Mouse (Mus musculus): Measurements from ENCODE around the gene Brip1. TPM values are rescaled to one million over a fixed set of nuclear protein-coding genes. Genes with fewer than 3 reads are reported as not detected.

Brip1 gene
- polyA plus RNA-seq, 1 experiment from 2014 or later, result 0.78 TPM

DNA sequence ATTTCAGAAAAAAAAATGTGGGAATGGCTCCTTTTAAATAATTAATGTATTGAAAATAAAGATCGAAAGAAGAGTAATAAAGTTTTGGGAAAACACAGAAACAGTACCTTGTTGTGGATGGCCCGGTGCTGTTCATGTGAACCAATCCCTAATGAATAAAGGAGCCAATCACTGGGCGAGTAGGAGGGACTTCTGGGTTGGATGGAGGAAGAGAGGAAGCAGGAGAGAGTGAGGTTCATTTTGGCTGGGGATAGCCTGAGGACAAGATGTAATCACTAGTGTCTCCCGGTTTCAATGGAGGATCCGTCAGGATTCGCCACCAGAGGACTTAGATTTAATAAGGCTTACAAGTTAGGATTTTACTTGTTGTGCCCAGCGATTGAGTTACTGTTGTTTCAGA, 145.2 kb downstream of the Brip1 start:
- no peaks in the 10 kb centered on the region for H3K27me3 ChIP-seq (ENCODE audit: control insufficient read depth, insufficient read depth, low read length)
- no peak overlapping the region for H3K4me2 ChIP-seq (ENCODE audit: low read depth, low read length)
- 73% methylated on average over 7 of the region's 7 CpGs for WGBS
- H3K27ac ChIP-seq (ENCODE audit: low read depth, low read length), result no peak overlapping the region
- no peak overlapping the region for H3K4me3 ChIP-seq (ENCODE audit: low read depth, low read length)
- no peaks in the 10 kb centered on the region for H3K36me3 ChIP-seq (ENCODE audit: control insufficient read depth, insufficient read depth, low read length)
- no peak for ATAC-seq (ENCODE audit: low read depth)
- no peaks in the 10 kb centered on the region for H3K9me3 ChIP-seq (ENCODE audit: control insufficient read depth, low read length)
- H3K9ac ChIP-seq (replicated peaks; ENCODE audit: low read depth, low read length), result no peak overlapping the region
- no peaks in the 10 kb centered on the region for H3K4me1 ChIP-seq (ENCODE audit: control insufficient read depth, insufficient read depth, low read length)

DNA sequence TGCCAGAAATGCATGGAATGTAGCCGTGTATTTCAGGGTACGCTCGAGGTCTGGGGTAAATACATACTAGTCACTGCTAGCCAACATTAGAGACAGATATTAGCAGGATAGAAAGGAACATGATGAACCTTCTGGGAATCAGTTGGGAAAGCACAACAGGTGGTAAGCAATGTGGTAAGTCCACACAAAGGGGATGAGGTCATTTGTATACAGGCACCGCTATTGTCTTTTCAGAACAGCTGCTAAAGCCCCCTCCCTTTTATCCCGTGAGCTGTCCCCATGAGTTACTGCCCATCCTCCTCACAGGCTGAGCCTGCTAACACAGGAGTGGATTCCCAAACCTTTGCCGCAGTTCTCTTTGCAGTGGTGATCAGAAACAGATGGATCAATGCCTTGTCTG, 149.6 kb downstream of the Brip1 start:
- Histone ChIP-seq H3K27ac (ENCODE audit: low read depth, low read length) (no peak overlapping the region), H3K4me1 (ENCODE audit: control insufficient read depth, insufficient read depth, low read length) (no peaks in the 10 kb centered on the region), H3K4me3 (ENCODE audit: low read depth, low read length) (no peak overlapping the region), H3K4me2 (ENCODE audit: low read depth, low read length) (no peak overlapping the region), H3K9me3 (ENCODE audit: control insufficient read depth, low read length) (no peaks in the 10 kb centered on the region), H3K9ac (replicated peaks; ENCODE audit: low read depth, low read length) (no peak overlapping the region), H3K36me3 (ENCODE audit: control insufficient read depth, insufficient read depth, low read length) (no peaks in the 10 kb centered on the region), H3K27me3 (ENCODE audit: control insufficient read depth, insufficient read depth, low read length) (no peaks in the 10 kb centered on the region)
- 6% methylated on average over 6 of the region's 6 CpGs for WGBS
- ATAC-seq (ENCODE audit: low read depth), result no peak

- no peak overlapping the region for H3K4me2 ChIP-seq (ENCODE audit: low read depth, low read length)
- H3K9ac ChIP-seq (replicated peaks; ENCODE audit: low read depth, low read length), result no peak overlapping the region
- no peaks in the 10 kb centered on the region for H3K36me3 ChIP-seq (ENCODE audit: control insufficient read depth, insufficient read depth, low read length)
- no peak overlapping the region for H3K4me3 ChIP-seq (ENCODE audit: low read depth, low read length)
- H3K9me3 ChIP-seq (ENCODE audit: control insufficient read depth, low read length), result no peaks in the 10 kb centered on the region
- WGBS, result 82% methylated on average over 8 of the region's 8 CpGs
- ATAC-seq (ENCODE audit: low read depth), result no peak
- H3K27me3 ChIP-seq (ENCODE audit: control insufficient read depth, insufficient read depth, low read length), result no peaks in the 10 kb centered on the region
- H3K4me1 ChIP-seq (ENCODE audit: control insufficient read depth, insufficient read depth, low read length), result no peaks in the 10 kb centered on the region
- H3K27ac ChIP-seq (ENCODE audit: low read depth, low read length), result no peak overlapping the region
These were observed 150.3 kb downstream of the Brip1 start for GRCm38 (mm10) chr11:86050430-86051280.

DNA sequence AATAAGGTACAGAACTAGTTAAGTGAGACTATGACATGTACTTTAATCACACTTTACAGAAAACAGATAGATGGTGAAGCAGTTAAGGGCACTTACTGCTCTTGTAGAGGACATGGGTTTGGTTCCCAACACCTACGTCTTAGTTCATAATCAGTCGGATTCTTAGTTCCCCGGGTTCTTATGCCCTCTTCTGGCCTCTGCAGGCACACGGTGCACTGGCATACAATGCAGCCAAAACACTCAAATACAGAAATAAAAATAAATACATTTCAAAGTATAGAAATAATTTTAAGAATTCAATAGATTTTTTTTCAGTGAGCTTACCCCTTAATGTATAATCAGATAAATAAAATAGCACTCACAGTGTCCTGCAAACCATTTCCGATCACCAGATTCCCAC, 161.0 kb downstream of the Brip1 start:
- WGBS, result 73% methylated on average over 5 of the region's 5 CpGs
- Histone ChIP-seq H3K4me1 (ENCODE audit: control insufficient read depth, insufficient read depth, low read length) (no peaks in the 10 kb centered on the region), H3K27me3 (ENCODE audit: control insufficient read depth, insufficient read depth, low read length) (no peaks in the 10 kb centered on the region), H3K4me3 (ENCODE audit: low read depth, low read length) (no peak overlapping the region), H3K27ac (ENCODE audit: low read depth, low read length) (no peak overlapping the region), H3K9me3 (ENCODE audit: control insufficient read depth, low read length) (no peaks in the 10 kb centered on the region), H3K9ac (replicated peaks; ENCODE audit: low read depth, low read length) (no peak overlapping the region), H3K36me3 (ENCODE audit: control insufficient read depth, insufficient read depth, low read length) (no peaks in the 10 kb centered on the region), H3K4me2 (ENCODE audit: low read depth, low read length) (no peak overlapping the region)
- ATAC-seq (ENCODE audit: low read depth), result no peak

GRCm38 (mm10) chr11:86039355-86039754, 161.6 kb downstream of the Brip1 start:
- no peak overlapping the region for H3K4me3 ChIP-seq (ENCODE audit: low read depth, low read length)
- H3K4me1 ChIP-seq (ENCODE audit: control insufficient read depth, insufficient read depth, low read length), result no peaks in the 10 kb centered on the region
- no peaks in the 10 kb centered on the region for H3K36me3 ChIP-seq (ENCODE audit: control insufficient read depth, insufficient read depth, low read length)
- H3K27me3 ChIP-seq (ENCODE audit: control insufficient read depth, insufficient read depth, low read length), result no peaks in the 10 kb centered on the region
- H3K4me2 ChIP-seq (ENCODE audit: low read depth, low read length), result no peak overlapping the region
- ATAC-seq (ENCODE audit: low read depth), result no peak
- H3K9me3 ChIP-seq (ENCODE audit: control insufficient read depth, low read length), result no peaks in the 10 kb centered on the region
- peak overlapping the region; percentile 8; the same call in 1 of the 2 replicates for H3K27ac ChIP-seq (ENCODE audit: low read depth, low read length)
- WGBS, result 45% methylated on average over 8 of the region's 8 CpGs
- H3K9ac ChIP-seq (replicated peaks; ENCODE audit: low read depth, low read length), result no peak overlapping the region

DNA sequence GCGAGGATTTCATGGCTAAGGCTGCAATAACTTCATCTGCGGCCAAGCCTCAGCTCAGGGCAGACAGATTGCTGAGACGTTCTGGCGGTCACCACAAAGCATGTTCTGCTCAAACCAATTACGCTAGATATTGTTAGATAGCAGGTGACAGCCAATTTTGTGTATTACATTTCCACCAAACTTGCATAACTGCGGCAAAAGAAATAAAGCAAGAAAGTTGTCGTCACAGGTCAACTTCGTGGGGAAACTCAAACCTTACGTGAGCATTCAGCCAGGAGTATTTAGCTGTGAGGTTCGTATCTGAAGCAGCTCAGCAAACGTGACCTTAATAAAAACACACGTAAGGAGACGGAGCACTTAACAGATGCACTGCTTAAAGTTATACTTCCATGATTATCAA, 162.3 kb downstream of the Brip1 start:
- H3K4me1 ChIP-seq (ENCODE audit: control insufficient read depth, insufficient read depth, low read length), result no peaks in the 10 kb centered on the region
- no peak overlapping the region for H3K9ac ChIP-seq (replicated peaks; ENCODE audit: low read depth, low read length)
- H3K36me3 ChIP-seq (ENCODE audit: control insufficient read depth, insufficient read depth, low read length), result no peaks in the 10 kb centered on the region
- no peak for ATAC-seq (ENCODE audit: low read depth)
- H3K4me3 ChIP-seq (ENCODE audit: low read depth, low read length), result no peak overlapping the region
- 81% methylated on average over 13 of the region's 13 CpGs for WGBS
- no peaks in the 10 kb centered on the region for H3K9me3 ChIP-seq (ENCODE audit: control insufficient read depth, low read length)
- no peak overlapping the region for H3K27ac ChIP-seq (ENCODE audit: low read depth, low read length)
- no peak overlapping the region for H3K4me2 ChIP-seq (ENCODE audit: low read depth, low read length)
- no peaks in the 10 kb centered on the region for H3K27me3 ChIP-seq (ENCODE audit: control insufficient read depth, insufficient read depth, low read length)

DNA sequence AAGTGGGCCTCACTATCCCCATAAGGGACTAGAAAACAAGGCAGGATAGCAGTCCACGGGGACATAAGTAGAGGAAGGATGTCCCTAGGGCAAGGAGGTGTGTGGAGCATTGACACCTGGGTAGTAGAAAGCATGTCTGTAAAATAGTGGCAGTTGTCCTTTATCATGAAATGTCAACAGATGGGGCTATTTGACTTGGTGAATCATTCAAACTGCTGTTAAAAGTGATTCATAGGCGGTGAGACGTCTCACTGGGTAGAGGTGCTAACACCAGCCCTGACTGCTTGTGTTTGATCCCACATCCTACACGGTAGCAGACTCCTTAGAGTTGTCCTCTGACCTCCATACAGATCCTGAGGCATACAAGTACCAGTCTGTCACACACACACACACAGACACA, 168.1 kb downstream of the Brip1 start:
- Histone ChIP-seq H3K4me1 (ENCODE audit: control insufficient read depth, insufficient read depth, low read length) (no peaks in the 10 kb centered on the region), H3K36me3 (ENCODE audit: control insufficient read depth, insufficient read depth, low read length) (no peaks in the 10 kb centered on the region), H3K27ac (ENCODE audit: low read depth, low read length) (no peak overlapping the region), H3K4me2 (ENCODE audit: low read depth, low read length) (no peak overlapping the region), H3K9me3 (ENCODE audit: control insufficient read depth, low read length) (no peaks in the 10 kb centered on the region), H3K27me3 (ENCODE audit: control insufficient read depth, insufficient read depth, low read length) (no peaks in the 10 kb centered on the region), H3K9ac (replicated peaks; ENCODE audit: low read depth, low read length) (no peak overlapping the region), H3K4me3 (ENCODE audit: low read depth, low read length) (no peak overlapping the region)
- WGBS, result 69% methylated on average over 4 of the region's 4 CpGs
- no peak for ATAC-seq (ENCODE audit: low read depth)

DNA sequence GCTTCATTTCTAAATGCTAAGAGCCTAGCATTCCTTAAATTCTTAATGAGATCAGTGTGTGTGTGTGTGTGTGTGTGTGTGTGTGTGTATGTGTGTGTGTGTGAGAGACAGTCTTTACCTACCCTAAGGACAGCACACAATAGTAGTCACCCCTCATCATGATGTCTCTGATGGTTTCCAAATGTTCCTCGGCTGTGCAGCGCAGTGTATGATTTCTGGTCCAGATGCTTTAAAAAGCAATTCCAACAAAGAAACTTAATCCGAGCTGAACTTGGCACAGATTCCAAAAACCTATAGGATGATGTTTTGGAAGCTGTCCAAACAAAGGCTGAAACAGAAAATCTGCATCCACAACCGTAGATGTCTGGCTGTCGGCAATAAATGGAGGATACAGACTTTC, 173.0 kb downstream of the Brip1 start:
- no peaks in the 10 kb centered on the region for H3K4me1 ChIP-seq (ENCODE audit: control insufficient read depth, insufficient read depth, low read length)
- WGBS, result 55% methylated on average over 5 of the region's 5 CpGs
- H3K27me3 ChIP-seq (ENCODE audit: control insufficient read depth, insufficient read depth, low read length), result no peaks in the 10 kb centered on the region
- no peak for ATAC-seq (ENCODE audit: low read depth)
- H3K4me2 ChIP-seq (ENCODE audit: low read depth, low read length), result no peak overlapping the region
- H3K4me3 ChIP-seq (ENCODE audit: low read depth, low read length), result no peak overlapping the region
- no peaks in the 10 kb centered on the region for H3K36me3 ChIP-seq (ENCODE audit: control insufficient read depth, insufficient read depth, low read length)
- no peak overlapping the region for H3K9ac ChIP-seq (replicated peaks; ENCODE audit: low read depth, low read length)
- no peaks in the 10 kb centered on the region for H3K9me3 ChIP-seq (ENCODE audit: control insufficient read depth, low read length)
- no peak overlapping the region for H3K27ac ChIP-seq (ENCODE audit: low read depth, low read length)

DNA sequence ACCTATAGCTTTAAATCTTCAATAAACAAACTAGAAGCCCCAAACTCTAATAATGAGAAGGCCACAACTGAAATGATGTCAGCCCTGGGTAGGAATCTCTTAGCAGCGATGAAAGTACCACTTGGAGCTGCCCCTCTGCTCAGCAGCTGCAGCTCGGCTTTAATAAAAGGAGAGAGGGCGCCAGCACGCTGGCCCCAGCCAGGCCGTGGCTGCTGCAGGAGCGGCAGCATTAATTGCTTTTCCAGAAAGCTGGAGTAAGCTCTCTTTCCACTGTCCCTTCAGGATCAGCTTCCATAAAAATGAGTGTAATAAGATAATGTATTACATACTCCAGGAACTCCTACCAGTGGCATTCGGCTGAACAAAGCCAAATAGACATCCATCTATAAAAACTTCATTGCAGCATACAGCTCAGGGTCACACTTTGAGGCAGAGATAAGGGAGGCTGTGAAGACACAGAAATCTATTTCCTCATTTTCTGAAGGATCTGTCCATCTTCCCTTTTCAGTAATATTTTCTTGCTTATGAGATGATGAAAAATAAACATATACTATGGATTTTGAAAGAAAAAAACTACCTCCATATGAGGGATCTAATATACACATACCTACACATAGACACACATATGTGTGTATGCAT, 174.3 kb downstream of the Brip1 start:
- H3K4me1 ChIP-seq (ENCODE audit: control insufficient read depth, insufficient read depth, low read length), result no peaks in the 10 kb centered on the region
- no peaks in the 10 kb centered on the region for H3K36me3 ChIP-seq (ENCODE audit: control insufficient read depth, insufficient read depth, low read length)
- H3K4me2 ChIP-seq (ENCODE audit: low read depth, low read length), result no peak overlapping the region
- H3K27me3 ChIP-seq (ENCODE audit: control insufficient read depth, insufficient read depth, low read length), result no peaks in the 10 kb centered on the region
- no peaks in the 10 kb centered on the region for H3K9me3 ChIP-seq (ENCODE audit: control insufficient read depth, low read length)
- no peak overlapping the region for H3K4me3 ChIP-seq (ENCODE audit: low read depth, low read length)
- H3K27ac ChIP-seq (ENCODE audit: low read depth, low read length), result no peak overlapping the region
- no peak for ATAC-seq (ENCODE audit: low read depth)
- 11% methylated on average over 7 of the region's 7 CpGs for WGBS
- no peak overlapping the region for H3K9ac ChIP-seq (replicated peaks; ENCODE audit: low read depth, low read length)
